Mouse (Mus musculus) heart, adult 2 months (tissue): ENCODE measurements around the gene Prdm16. TPM values are rescaled to one million over a fixed set of nuclear protein-coding genes. Genes with fewer than 3 reads are reported as not detected.

ENCODE experiments used
- DNase-seq, 2 experiments: peaks; one replicate each; pipeline ENCODE4 v3.0.0; 2021
- H3K27ac ChIP-seq: fragments of 200-600 bp; 2 replicates; pipeline ENCODE4 v1.8.1; 2022
- H3K27me3 ChIP-seq: fragments of 200-500 bp; 2 replicates; pipeline ENCODE4 v1.6.1; 2012; ENCODE audit warnings: mild to moderate bottlenecking, low read length, inconsistent platforms, mixed read lengths; ENCODE audit not compliant: control insufficient read depth, insufficient read depth
- H3K36me3 ChIP-seq: fragments of 200-500 bp; 2 replicates; pipeline ENCODE4 v1.6.1; 2012; ENCODE audit warnings: low read length, inconsistent platforms; ENCODE audit not compliant: control insufficient read depth, insufficient read depth
- H3K4me1 ChIP-seq: fragments of 200-500 bp; 2 replicates; pipeline ENCODE4 v1.6.1; 2011; ENCODE audit warnings: low read length; ENCODE audit not compliant: control insufficient read depth, insufficient read depth
- H3K4me3 ChIP-seq: fragments of 200-600 bp; 2 replicates; pipeline ENCODE4 v1.8.1; 2022
- H3K79me2 ChIP-seq: fragments of 200-500 bp; replicated peaks from 2 replicates; pipeline ENCODE4 v1.6.1; 2012; ENCODE audit warnings: mild to moderate bottlenecking, inconsistent platforms, low read length, moderate library complexity, mixed read lengths; ENCODE audit not compliant: control insufficient read depth, insufficient read depth
- H3K9ac ChIP-seq: fragments of 200-500 bp; 2 replicates; pipeline ENCODE4 v1.6.1; 2012; ENCODE audit warnings: low read depth, mild to moderate bottlenecking, control low read depth, inconsistent platforms, low read length, mixed read lengths
- CTCF ChIP-seq: fragments of 200-600 bp; IDR thresholded peaks from 2 replicates; pipeline ENCODE4 v1.8.1; 2022; ENCODE audit warnings: antibody characterized with exemption, mild to moderate bottlenecking, moderate library complexity
- EP300 ChIP-seq: fragments of 200-500 bp; IDR thresholded peaks from 2 replicates; pipeline ENCODE4 v1.6.1; 2011; ENCODE audit warnings: low read depth, low read length, control low read depth; ENCODE audit not compliant: insufficient read depth
- POLR2A ChIP-seq: fragments of 200-500 bp; IDR thresholded peaks from 2 replicates; pipeline ENCODE4 v1.6.1; 2011; ENCODE audit warnings: mild to moderate bottlenecking, low read depth, low read length, control low read depth; ENCODE audit not compliant: insufficient read depth
- WGBS: fragments of 180-500 bp; shearing (Covaris S2); methylation state at CpG from one replicate; pipeline ENCODE4 v1.1.7; 2018; 5-methylcytosine and 5-hydroxymethylcytosine counted together
- intact Hi-C: fragments of 180-260 bp; cut with DNase I; formaldehyde crosslinking; loops from one replicate; pipeline ENCODE4 v1.15.1; 2025
- polyA plus RNA-seq: library from polyadenylated mRNA; depleted of rRNA; stranded (reverse); fragments of >200 nt; gene quantifications from 2 replicates; pipeline ENCODE4 v1.2.3, GENCODE M21; 2012
- total RNA-seq, 2 experiments: library from RNA; stranded (reverse); gene quantifications; 2 replicates each; pipeline ENCODE4 v1.2.3; 2021

The Prdm16 gene
- total and polyA plus RNA-seq, 3 experiments = 7.6 to 18.1 (median 16.8) TPM

DNA sequence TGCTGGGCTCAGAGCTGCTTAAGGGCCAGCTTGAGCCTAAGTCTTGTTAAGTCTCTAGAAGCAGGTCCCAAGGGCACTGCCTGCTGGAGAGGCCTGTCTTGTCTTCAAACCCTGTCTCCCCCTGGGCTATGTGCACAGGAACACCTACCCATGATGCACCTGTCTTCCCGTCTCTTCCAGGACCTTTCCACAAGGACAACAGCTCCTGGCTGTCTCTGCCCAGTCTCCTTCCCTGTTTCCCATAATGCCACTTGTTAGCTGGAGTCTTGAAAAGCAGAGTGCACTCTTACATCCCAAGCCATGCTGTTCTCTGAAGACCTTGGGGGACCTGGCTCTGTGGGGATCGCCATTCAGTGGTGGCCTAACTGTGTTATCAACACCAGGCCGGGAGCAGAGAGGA lies 35.7 kb downstream of the Prdm16 start:
- 58% methylated on average over 3 of the region's 3 CpGs for WGBS
- DNase-seq = no peak
- intact Hi-C loops = no loop called here
- H3K4me3 ChIP-seq = no peak overlapping the region
- H3K79me2 ChIP-seq = no peaks in the 10 kb centered on the region
- H3K9ac ChIP-seq = no peak overlapping the region
- H3K36me3 ChIP-seq = no peaks in the 10 kb centered on the region
- no peak overlapping the region for H3K27ac ChIP-seq
- H3K27me3 ChIP-seq = no peaks in the 10 kb centered on the region
- peaks cover 7% of the 10 kb centered on the region; the same call in 1 of the 2 replicates for H3K4me1 ChIP-seq
- no peak for TF ChIP-seq EP300
- no peak for TF ChIP-seq POLR2A

DNA sequence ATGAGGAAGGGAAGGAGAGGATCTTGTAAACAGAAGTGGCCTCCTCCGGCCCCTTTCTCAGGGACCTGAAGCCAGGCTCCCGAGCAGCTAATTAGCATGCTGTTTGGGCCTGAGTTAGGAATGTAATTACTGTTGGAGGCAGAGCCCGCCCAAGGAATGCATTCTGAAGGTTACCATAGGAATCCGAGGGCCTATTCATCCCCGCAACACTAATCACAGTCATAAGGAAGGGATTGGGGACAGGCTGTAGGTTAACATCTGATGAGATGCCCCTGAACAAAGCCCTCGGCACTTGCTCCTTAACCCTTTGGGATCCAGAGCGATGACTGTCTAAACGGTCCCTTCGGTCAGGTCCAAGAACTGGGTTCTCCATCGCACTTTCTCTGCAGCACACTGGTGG lies 36.7 kb downstream of the Prdm16 start:
- Histone ChIP-seq H3K79me2 (no peaks in the 10 kb centered on the region), H3K36me3 (no peaks in the 10 kb centered on the region), H3K27me3 (no peaks in the 10 kb centered on the region), H3K4me3 (no peak overlapping the region), H3K4me1 (peaks cover 7% of the 10 kb centered on the region; the same call in 1 of the 2 replicates), H3K27ac (no peak overlapping the region), H3K9ac (no peak overlapping the region)
- no peak for DNase-seq
- intact Hi-C loops = no loop called here
- TF ChIP-seq CTCF = no peak
- TF ChIP-seq POLR2A = no peak
- TF ChIP-seq EP300 = no peak
- WGBS = 67% methylated on average over 10 of the region's 10 CpGs

DNA sequence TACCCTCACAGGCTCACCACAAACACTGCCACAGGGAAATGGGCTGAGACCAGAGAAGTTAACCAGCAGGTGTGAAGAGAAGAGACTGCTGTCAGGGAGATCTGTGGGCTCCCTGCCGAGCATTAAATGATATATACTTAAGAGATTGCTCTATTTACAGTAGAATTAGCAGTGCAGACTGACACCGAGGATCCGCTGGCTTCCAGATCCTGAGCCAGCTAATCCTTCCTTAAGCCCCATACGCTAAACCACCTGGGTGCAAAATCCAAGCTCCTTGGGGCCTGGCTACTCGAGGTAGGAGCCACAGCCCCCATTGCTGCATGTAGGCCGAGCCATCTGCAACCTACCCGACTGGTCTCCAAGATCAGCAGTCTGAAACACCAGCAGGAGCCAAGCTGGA lies 38.3 kb downstream of the Prdm16 start:
- H3K27me3 ChIP-seq = no peaks in the 10 kb centered on the region
- 51% methylated on average over 7 of the region's 7 CpGs for WGBS
- no peak overlapping the region for H3K9ac ChIP-seq
- H3K4me3 ChIP-seq = no peak overlapping the region
- TF ChIP-seq CTCF (no peak), EP300 (no peak), POLR2A (no peak)
- peaks cover 7% of the 10 kb centered on the region; the same call in 1 of the 2 replicates for H3K4me1 ChIP-seq
- DNase-seq = no peak
- intact Hi-C loops = no loop called here
- no peak overlapping the region for H3K27ac ChIP-seq
- no peaks in the 10 kb centered on the region for H3K36me3 ChIP-seq
- no peaks in the 10 kb centered on the region for H3K79me2 ChIP-seq

DNA sequence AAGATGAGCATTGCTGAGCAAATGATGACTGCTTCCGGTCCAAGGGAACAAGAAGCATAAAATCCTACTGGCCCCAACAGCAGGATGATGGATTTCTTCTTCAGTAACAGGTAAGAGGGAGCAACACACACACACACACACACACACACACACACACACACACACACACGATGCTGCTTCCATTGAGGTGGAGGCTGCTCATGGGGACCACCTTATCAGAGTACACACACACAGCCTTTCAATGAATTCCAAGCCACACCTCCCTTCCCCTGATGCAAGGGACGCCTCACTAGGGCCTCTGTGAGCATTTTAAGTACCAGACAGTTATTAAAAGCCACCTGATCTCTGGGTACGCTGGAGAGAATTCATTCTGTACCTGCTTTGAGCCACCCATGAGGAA lies 39.9 kb downstream of the Prdm16 start:
- Histone ChIP-seq H3K36me3 (no peaks in the 10 kb centered on the region), H3K4me1 (peaks cover 7% of the 10 kb centered on the region; the same call in 1 of the 2 replicates), H3K9ac (no peak overlapping the region), H3K27me3 (no peaks in the 10 kb centered on the region), H3K27ac (no peak overlapping the region), H3K4me3 (no peak overlapping the region), H3K79me2 (no peaks in the 10 kb centered on the region)
- TF ChIP-seq EP300 (no peak), CTCF (no peak), POLR2A (no peak)
- intact Hi-C loops = no loop called here
- DNase-seq = no peak
- 51% methylated on average over 4 of the region's 4 CpGs for WGBS

DNA sequence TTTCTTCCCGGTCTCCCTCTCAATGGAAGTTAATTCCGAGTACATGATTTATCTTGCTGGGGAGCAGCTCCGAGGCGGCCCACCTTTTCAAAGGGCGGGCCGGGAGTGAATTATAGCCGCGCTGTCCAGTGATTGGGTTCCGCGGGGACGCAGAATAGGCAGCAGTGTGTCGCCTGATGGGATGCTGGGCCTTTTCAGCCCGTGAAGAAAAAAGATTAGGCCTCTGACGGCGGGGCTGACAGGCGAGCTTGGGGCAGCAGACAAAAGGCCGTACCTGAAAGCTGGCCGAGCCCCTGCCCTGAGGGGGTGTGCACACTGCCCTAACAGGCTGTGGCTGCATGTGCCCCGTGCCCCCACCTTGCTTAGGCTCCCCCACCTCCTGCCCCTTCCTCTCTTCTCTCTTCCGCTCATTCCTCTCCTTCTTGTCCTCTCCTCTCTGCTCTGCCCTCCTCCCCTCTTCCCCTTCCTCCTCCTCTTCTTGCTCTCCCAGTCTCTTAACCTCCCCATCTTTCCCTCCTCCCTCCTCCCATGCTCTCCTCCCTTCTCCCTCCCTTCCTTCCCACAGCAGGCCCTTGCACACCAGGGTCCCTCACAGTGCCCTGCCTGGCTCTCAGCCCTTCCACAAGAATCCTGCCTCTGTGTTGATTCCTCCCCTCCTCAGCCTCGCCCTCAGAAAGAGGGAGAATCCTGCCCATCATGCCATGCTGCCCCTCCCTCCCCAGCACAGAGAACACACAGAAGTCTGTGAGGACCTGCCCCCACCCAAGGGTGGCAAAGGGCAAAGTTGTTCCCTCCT lies 41.7 kb downstream of the Prdm16 start:
- no peaks in the 10 kb centered on the region for H3K79me2 ChIP-seq
- intact Hi-C loops = no loop called here
- H3K4me3 ChIP-seq = no peak overlapping the region
- WGBS = 52% methylated on average over 21 of the region's 21 CpGs
- peaks cover 7% of the 10 kb centered on the region; the same call in 1 of the 2 replicates for H3K4me1 ChIP-seq
- no peaks in the 10 kb centered on the region for H3K36me3 ChIP-seq
- no peak for DNase-seq
- H3K9ac ChIP-seq = no peak overlapping the region
- no peaks in the 10 kb centered on the region for H3K27me3 ChIP-seq
- TF ChIP-seq EP300 (no peak), CTCF (no peak), POLR2A (no peak)
- H3K27ac ChIP-seq = no peak overlapping the region

DNA sequence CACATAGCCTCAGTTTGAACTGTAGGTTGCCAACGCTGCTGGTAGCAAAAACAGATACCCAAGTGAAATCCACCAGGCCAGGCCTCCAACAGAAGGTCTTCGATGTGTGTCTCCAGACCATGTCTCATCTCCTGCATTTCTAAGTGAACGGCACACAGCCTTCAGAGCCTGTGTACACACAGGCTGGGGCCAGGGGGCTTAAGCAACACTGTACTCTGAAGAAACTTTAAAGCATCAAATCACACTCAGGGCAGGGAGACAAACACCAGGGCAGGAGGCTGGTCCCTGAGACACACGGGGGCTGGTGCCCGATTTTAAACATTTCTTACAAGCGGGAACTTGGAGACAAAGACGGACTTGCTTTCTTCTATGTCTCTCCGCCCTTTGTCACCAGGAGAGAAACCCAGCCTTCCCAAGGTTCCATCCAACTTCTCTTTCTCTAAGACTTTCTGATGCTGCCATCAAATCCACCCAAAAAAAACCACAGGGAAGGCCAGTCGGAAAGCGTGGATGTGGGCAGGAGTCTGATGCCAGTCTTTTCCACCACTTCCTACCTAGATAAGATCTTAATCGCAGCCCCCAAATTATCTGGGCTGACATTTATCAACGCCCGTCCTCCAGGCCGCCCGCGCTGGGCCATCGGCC lies 42.4 kb downstream of the Prdm16 start:
- Histone ChIP-seq H3K4me1 (peaks cover 7% of the 10 kb centered on the region; the same call in 1 of the 2 replicates), H3K79me2 (no peaks in the 10 kb centered on the region), H3K4me3 (no peak overlapping the region), H3K27ac (no peak overlapping the region), H3K27me3 (no peaks in the 10 kb centered on the region), H3K9ac (no peak overlapping the region), H3K36me3 (no peaks in the 10 kb centered on the region)
- intact Hi-C loops = no loop called here
- TF ChIP-seq CTCF (no peak), POLR2A (no peak), EP300 (no peak)
- no peak for DNase-seq
- WGBS = 79% methylated on average over 17 of the region's 17 CpGs
